Mouse (Mus musculus) brain, embryonic 14.5 days (tissue): ENCODE measurements around the gene Usp22.

Source experiments
- CTCF ChIP-seq: fragments of 200-500 bp; IDR thresholded peaks from 2 replicates; pipeline ENCODE4 v1.5.1; 2012; ENCODE audit warnings: inconsistent platforms, mild to moderate bottlenecking, moderate library complexity, borderline replicate concordance; ENCODE audit not compliant: insufficient read depth, insufficient read length; ENCODE audit errors: extremely low read depth
- POLR2A ChIP-seq: fragments of 200-500 bp; IDR thresholded peaks from 2 replicates; pipeline ENCODE4 v1.6.1; 2012; ENCODE audit warnings: mild to moderate bottlenecking, inconsistent platforms, borderline replicate concordance; ENCODE audit not compliant: poor library complexity, insufficient read depth, insufficient read length, severe bottlenecking; ENCODE audit errors: extremely low read depth

DNA sequence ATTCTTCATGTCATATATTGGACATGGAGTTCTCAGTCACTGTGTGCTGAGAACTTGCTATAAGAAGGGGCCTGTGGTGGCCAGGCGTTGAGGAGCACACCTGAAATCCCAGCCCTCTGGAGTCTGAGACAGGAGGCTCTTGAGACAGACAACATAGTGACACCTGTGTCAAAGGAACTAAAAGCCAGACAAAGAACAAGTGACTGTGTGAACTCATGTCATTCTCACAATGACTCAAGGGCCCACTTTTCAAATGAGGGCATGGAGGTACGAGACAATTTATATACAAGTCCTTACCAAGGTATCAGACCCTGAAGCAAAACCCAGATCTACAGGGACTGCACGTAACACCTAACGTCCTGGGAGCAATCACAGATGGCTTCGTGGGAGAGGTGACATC, 48.9 kb downstream of the Usp22 start:
- TF ChIP-seq POLR2A, result no peak
- no peak for TF ChIP-seq CTCF
